Mouse (Mus musculus) adrenal gland (tissue): ENCODE measurements around the gene Mndal.
"Not testable (repeated sequence)": the region's sequence is repeated elsewhere in the genome, so short reads cannot be mapped to it uniquely, and the experiment has no call there.

Experiments used
- intact Hi-C: fragments of 180-260 bp; cut with DNase I; formaldehyde crosslinking; loops from one replicate; pipeline ENCODE4 v1.15.1; 2025
- long read RNA-seq, 2 experiments: library from polyadenylated mRNA; unstranded; transcript quantifications; one replicate each; pipeline ENCODE4 v2.0.0; 2020; ENCODE audit warnings: borderline replicate concordance in 1 of 2; ENCODE audit not compliant: insufficient replicate concordance in 1 of 2

The Mndal gene
- long read RNA-seq, experiment 1, partial matches to known transcripts: 4 of 7 reads
- long read RNA-seq, experiment 1, other reads (novel, unspliced or antisense): 3 of 7 reads
- long read RNA-seq, experiment 2, partial matches to known transcripts: 5 of 10 reads
- long read RNA-seq, experiment 2, other reads (novel, unspliced or antisense): 3 of 10 reads

- intact Hi-C loops: not testable (repeated sequence)
Observed at GRCm38 (mm10) chr1:173941924-173942779, at the start of gene Mndal, which contains the start of gene Ifi203. TSS of gene Mndal (minus strand) at chr1:173942491. TSS of gene Ifi203 (minus strand) at chr1:173942672.

GRCm38 (mm10) chr1:173982694-173983305 is 40.5 kb upstream of the Mndal start, which contains the start of gene Ifi202b:
TSS of gene Ifi202b (minus strand) at chr1:173982744.
- intact Hi-C loops: not testable (repeated sequence)

- intact Hi-C loops: not testable (repeated sequence)
Observed at GRCm38 (mm10) chr1:173981038-173981437, 38.7 kb upstream of the Mndal start.

GRCm38 (mm10) chr1:173977622-173978021 is 35.3 kb upstream of the Mndal start:
- intact Hi-C loops: no loop called here

GRCm38 (mm10) chr1:173973111-173973510 is 30.8 kb upstream of the Mndal start:
- intact Hi-C loops: no loop called here

GRCm38 (mm10) chr1:173961491-173961890 is 19.2 kb upstream of the Mndal start:
- intact Hi-C loops: not testable (repeated sequence)

- intact Hi-C loops: not testable (repeated sequence)
Observed at GRCm38 (mm10) chr1:173959998-173960397, 17.7 kb upstream of the Mndal start.

- intact Hi-C loops: not testable (repeated sequence)
Observed at GRCm38 (mm10) chr1:173955839-173956527, 13.7 kb upstream of the Mndal start.

- intact Hi-C loops: no loop called here
Observed at GRCm38 (mm10) chr1:173955071-173955796, 12.9 kb upstream of the Mndal start.

- intact Hi-C loops: no loop called here
Observed at GRCm38 (mm10) chr1:173953563-173953962, 11.3 kb upstream of the Mndal start.

GRCm38 (mm10) chr1:173949044-173949443 is 6.8 kb upstream of the Mndal start:
- intact Hi-C loops: not testable (repeated sequence)

- intact Hi-C loops: not testable (repeated sequence)
Observed at GRCm38 (mm10) chr1:173942780-173943066, 432 bp upstream of the Mndal start.

GRCm38 (mm10) chr1:173941522-173941921 is 769 bp downstream of the Mndal start:
- intact Hi-C loops: not testable (repeated sequence)

GRCm38 (mm10) chr1:173919279-173919678 is 23.0 kb downstream of the Mndal start:
- intact Hi-C loops: not testable (repeated sequence)

GRCm38 (mm10) chr1:173914559-173914958 is 27.7 kb downstream of the Mndal start:
- intact Hi-C loops: no loop called here

- intact Hi-C loops: not testable (repeated sequence)
Observed at GRCm38 (mm10) chr1:173913256-173913791, 29.0 kb downstream of the Mndal start.

GRCm38 (mm10) chr1:173912548-173913255 is 29.6 kb downstream of the Mndal start, which contains the start of gene Ifi211:
TSS of gene Ifi211 (minus strand) at chr1:173913046.
- intact Hi-C loops: not testable (repeated sequence)

GRCm38 (mm10) chr1:173911808-173912464 is 30.4 kb downstream of the Mndal start:
- intact Hi-C loops: no loop called here

- intact Hi-C loops: not testable (repeated sequence)
Observed at GRCm38 (mm10) chr1:173908390-173908789, 33.9 kb downstream of the Mndal start.
